Mouse (Mus musculus) erythroblast, embryonic 14.5 days (primary cell): ENCODE results near the gene Apln.

Source experiments
- GATA1 ChIP-seq: IDR thresholded peaks from 2 replicates; pipeline ENCODE4 v1.6.1; 2012; ENCODE audit warnings: low read length, inconsistent platforms, mixed read lengths
- TAL1 ChIP-seq: IDR thresholded peaks from 3 replicates; pipeline ENCODE4 v1.6.1; 2012; ENCODE audit warnings: low read length, inconsistent platforms, mixed read lengths

DNA sequence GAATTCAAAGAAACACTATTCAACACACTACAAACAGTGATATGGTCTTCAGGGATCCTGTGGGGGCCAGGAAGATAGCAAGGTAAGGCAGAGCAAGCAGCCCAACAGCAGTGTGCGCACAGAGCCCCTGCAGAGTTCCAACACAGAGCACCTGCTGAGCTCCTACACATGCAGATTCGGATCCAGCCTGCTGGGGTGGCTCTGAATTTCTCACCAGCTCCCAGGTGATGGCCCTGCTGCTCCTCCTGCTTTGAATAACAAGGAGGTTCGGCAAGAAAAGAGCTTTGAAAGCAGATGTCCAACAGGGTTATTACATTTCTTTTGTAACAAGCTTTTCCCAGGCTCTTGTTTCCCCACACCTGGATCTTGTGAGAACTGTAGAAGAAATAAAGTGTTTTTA is 37.3 kb upstream of the Apln start:
- TF ChIP-seq TAL1 (no peak), GATA1 (no peak)
